Mouse (Mus musculus) thymus, postnatal 36 days (tissue): Measurements from ENCODE around the gene Top3b.
"Not testable (repeated sequence)": the region's sequence is repeated elsewhere in the genome, so short reads cannot be mapped to it uniquely, and the experiment has no call there.

Experiments
- DNase-seq, 2 experiments: peaks; one replicate each; pipeline ENCODE4 v3.0.0; 2022; ENCODE audit warnings: mixed read lengths in 2 of 2

Top3b gene

GRCm38 (mm10) chr16:16870617-16871331 is at the start of gene Top3b, which contains the start of gene Vpreb1:
Gene Top3b (plus strand): TSS chr16:16870736.
Gene Vpreb1 (minus strand): TSS chr16:16870843.
- DNase-seq = peak; percentile 86 to 91

GRCm38 (mm10) chr16:16825476-16825875 is 45.1 kb upstream of the Top3b start:
- no peak for DNase-seq

- DNase-seq = no peak
These were observed 44.3 kb upstream of the Top3b start for GRCm38 (mm10) chr16:16826223-16826622.

- DNase-seq = peak; percentile 72 to 83
These were observed 41.5 kb upstream of the Top3b start, which contains the start of gene Spag6l for GRCm38 (mm10) chr16:16828757-16829615. Gene Spag6l (minus strand): TSS chr16:16829456.

GRCm38 (mm10) chr16:16829671-16830070 is 40.9 kb upstream of the Top3b start:
- DNase-seq = no peak

GRCm38 (mm10) chr16:16849196-16849595 is 21.3 kb upstream of the Top3b start:
- DNase-seq = no peak

- no peak for DNase-seq
These were observed 18.1 kb upstream of the Top3b start for GRCm38 (mm10) chr16:16852411-16852810.

- DNase-seq = peak; percentile 69 to 75
These were observed 15.7 kb upstream of the Top3b start for GRCm38 (mm10) chr16:16854836-16855235.

GRCm38 (mm10) chr16:16855541-16855940 is 15.0 kb upstream of the Top3b start:
- no peak for DNase-seq

GRCm38 (mm10) chr16:16856054-16856453 is 14.5 kb upstream of the Top3b start:
- DNase-seq = not testable (repeated sequence)

GRCm38 (mm10) chr16:16856731-16857476 is 13.6 kb upstream of the Top3b start:
- no peak for DNase-seq

- no peak for DNase-seq
These were observed 8.2 kb upstream of the Top3b start for GRCm38 (mm10) chr16:16862288-16862687.

GRCm38 (mm10) chr16:16863978-16864377 is 6.6 kb upstream of the Top3b start, which contains the start of gene Igll1:
Gene Igll1 (minus strand): TSS chr16:16863985.
- DNase-seq = no peak

GRCm38 (mm10) chr16:16865217-16865616 is 5.3 kb upstream of the Top3b start:
- no peak for DNase-seq

GRCm38 (mm10) chr16:16865696-16866561 is 4.6 kb upstream of the Top3b start:
- peak; percentile 16 to 30 for DNase-seq

- no peak for DNase-seq
These were observed 307 bp upstream of the Top3b start for GRCm38 (mm10) chr16:16870241-16870616.

GRCm38 (mm10) chr16:16879025-16879424 is 8.5 kb downstream of the Top3b start:
- no peak for DNase-seq

- DNase-seq = no peak
These were observed 17.8 kb downstream of the Top3b start for GRCm38 (mm10) chr16:16888341-16888740.

- DNase-seq = no peak
These were observed 21.8 kb downstream of the Top3b start for GRCm38 (mm10) chr16:16892366-16892765.

GRCm38 (mm10) chr16:16896015-16896381 is 25.5 kb downstream of the Top3b start:
- no peak for DNase-seq

GRCm38 (mm10) chr16:16896382-16897055 is 26.0 kb downstream of the Top3b start, which contains the start of gene Ppm1f:
Gene Ppm1f (plus strand): TSS chr16:16896469.
- DNase-seq = peak; percentile 95 to 98
